Mouse (Mus musculus): Measurements from ENCODE around the gene Ttc39d.

DNA sequence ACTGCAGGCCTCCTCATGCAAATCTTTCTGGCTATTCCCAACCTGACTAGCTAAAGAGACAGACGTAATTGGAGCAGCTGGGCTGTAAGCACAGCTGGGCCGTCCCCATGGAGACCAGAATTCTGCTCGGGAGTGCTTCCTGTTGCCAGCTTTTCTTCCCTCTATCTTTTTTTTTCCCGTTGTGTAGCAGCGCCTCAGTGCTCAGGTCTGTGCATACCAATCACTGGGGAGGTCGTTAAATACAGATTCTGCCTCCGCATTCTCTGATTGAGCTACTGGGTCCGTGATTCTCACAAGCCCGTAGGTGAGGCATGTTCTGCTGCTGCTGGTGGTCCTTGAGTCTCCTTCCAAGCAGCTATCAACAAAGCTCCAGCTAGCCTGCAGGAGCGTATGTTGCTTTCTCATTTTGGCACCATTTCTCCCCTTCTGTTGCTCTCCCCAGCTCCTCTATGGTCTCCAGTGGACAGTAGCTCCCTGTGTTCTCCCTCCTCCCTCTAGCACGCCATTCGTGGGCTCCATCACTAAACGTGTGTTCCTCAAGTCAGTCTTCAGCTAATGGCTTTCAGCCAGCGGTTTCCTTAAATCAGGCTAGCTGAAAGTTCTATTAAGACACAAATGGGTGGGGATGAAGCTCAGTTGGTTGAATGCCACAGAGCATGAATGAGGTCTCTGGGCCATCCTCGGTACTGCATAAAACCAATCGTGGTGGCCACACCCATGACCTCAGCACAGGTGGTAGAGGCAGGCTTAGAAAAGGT is 38.7 kb upstream of the Ttc39d start:
- TF ChIP-seq CTCF (IDR thresholded peaks at IDR 0.05; ENCODE audit: control insufficient read depth, insufficient read depth, low read length) (no peak), POLR2A (IDR thresholded peaks at IDR 0.05; ENCODE audit: borderline replicate concordance, control insufficient read depth, low read depth, low read length) (no peak)

Data from bone marrow, adult 2 months (tissue).